Mouse (Mus musculus) cerebellum, adult 9-11 months (tissue): ENCODE results near the gene Aup1.

Experiments used
- DNase-seq: peaks from one replicate; pipeline ENCODE4 v3.0.0; 2022

The Aup1 gene

GRCm38 (mm10) chr6:83054074-83054851 is at the start of gene Aup1:
TSS of gene Aup1 (plus strand) at chr6:83054521.
- peak; percentile 97 for DNase-seq

GRCm38 (mm10) chr6:83004872-83005271 is 49.4 kb upstream of the Aup1 start:
- no peak for DNase-seq

GRCm38 (mm10) chr6:83005444-83006011 is 48.8 kb upstream of the Aup1 start:
- no peak for DNase-seq

GRCm38 (mm10) chr6:83006114-83006513 is 48.2 kb upstream of the Aup1 start:
- DNase-seq, result no peak

GRCm38 (mm10) chr6:83008659-83009058 is 45.7 kb upstream of the Aup1 start:
- no peak for DNase-seq

GRCm38 (mm10) chr6:83010010-83010409 is 44.3 kb upstream of the Aup1 start:
- DNase-seq, result no peak

- DNase-seq, result no peak
Observed at GRCm38 (mm10) chr6:83011255-83011654, 43.1 kb upstream of the Aup1 start.

- DNase-seq, result no peak
Observed at GRCm38 (mm10) chr6:83011756-83012155, 42.6 kb upstream of the Aup1 start.

GRCm38 (mm10) chr6:83013444-83013843 is 40.9 kb upstream of the Aup1 start:
- no peak for DNase-seq

- DNase-seq, result no peak
Observed at GRCm38 (mm10) chr6:83014482-83015466, 39.5 kb upstream of the Aup1 start.

GRCm38 (mm10) chr6:83015749-83016148 is 38.6 kb upstream of the Aup1 start:
- DNase-seq, result no peak

- DNase-seq, result no peak
Observed at GRCm38 (mm10) chr6:83017190-83017589, 37.1 kb upstream of the Aup1 start.

GRCm38 (mm10) chr6:83019044-83019443 is 35.3 kb upstream of the Aup1 start:
- DNase-seq, result no peak

- DNase-seq, result no peak
Observed at GRCm38 (mm10) chr6:83020121-83020520, 34.2 kb upstream of the Aup1 start.

- no peak for DNase-seq
Observed at GRCm38 (mm10) chr6:83020836-83021593, 33.3 kb upstream of the Aup1 start.

- DNase-seq, result no peak
Observed at GRCm38 (mm10) chr6:83023008-83023407, 31.3 kb upstream of the Aup1 start.

GRCm38 (mm10) chr6:83023786-83024185 is 30.5 kb upstream of the Aup1 start:
- DNase-seq, result no peak

- no peak for DNase-seq
Observed at GRCm38 (mm10) chr6:83024421-83024820, 29.9 kb upstream of the Aup1 start.

GRCm38 (mm10) chr6:83025221-83025620 is 29.1 kb upstream of the Aup1 start:
- DNase-seq, result no peak

GRCm38 (mm10) chr6:83027293-83027692 is 27.0 kb upstream of the Aup1 start:
- no peak for DNase-seq

GRCm38 (mm10) chr6:83027706-83028105 is 26.6 kb upstream of the Aup1 start:
- DNase-seq, result no peak

GRCm38 (mm10) chr6:83029777-83030176 is 24.5 kb upstream of the Aup1 start:
- no peak for DNase-seq

GRCm38 (mm10) chr6:83031111-83031510 is 23.2 kb upstream of the Aup1 start:
- DNase-seq, result no peak
